In the genomic region with DNA sequence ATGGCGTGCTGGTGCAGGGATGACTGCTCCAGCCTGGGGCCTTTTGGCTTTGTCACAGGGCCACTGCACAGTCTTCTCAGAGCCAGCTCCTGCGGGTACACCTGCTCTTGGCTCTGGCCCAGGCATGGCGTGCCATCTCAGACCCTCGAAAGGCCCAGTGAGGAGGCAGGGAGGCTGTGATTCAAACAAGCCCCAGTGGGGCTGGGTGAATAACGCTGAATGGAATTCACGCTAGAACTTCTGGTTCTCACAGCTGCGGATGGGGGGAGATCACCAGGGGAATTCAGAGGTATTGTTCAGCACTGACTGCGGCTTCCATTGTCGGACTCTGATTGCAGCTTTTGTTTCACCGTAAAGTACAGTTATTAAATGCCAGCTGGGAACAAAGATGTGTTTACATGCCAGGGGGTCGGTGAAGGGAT, we compare ENCODE assay signal across 8 mouse cellular contexts.
A peak's percentile ranks its signal among the peaks of the same experiment; 100 is the strongest.
DNase-seq lines count a peak whose midpoint lies in the region.

No protein-coding gene starts in this region.

- DNase-seq in cerebellum, postnatal 10 days: peak; percentile 69 to 81
- DNase-seq in cerebellum, adult 11-12 months: no peak
- peak; percentile 7 for DNase-seq in right cerebral cortex, postnatal 4 days
- DNase-seq in right cerebral cortex, adult 18-20 months: no peak
- DNase-seq in kidney, postnatal 4 days: peak; percentile 51 to 57
- peak; percentile 65 for DNase-seq in telencephalon, adult 2 months (ENCODE audit: low read depth, low spot score)
- no peak for DNase-seq in thymus, postnatal 10 days (ENCODE audit: low spot score in 2 of 2)
- no peak for DNase-seq in spleen, adult 18-20 months

Comparison
In these comparisons a context has a peak if more than half of its experiments do, and no peak if none do; other contexts are left out.
1. DNase-seq: peak in cerebellum, postnatal 10 days (2 of 2), right cerebral cortex, postnatal 4 days (single experiment), kidney, postnatal 4 days (2 of 2) and telencephalon, adult 2 months (single experiment); none in cerebellum, adult 11-12 months (single experiment), right cerebral cortex, adult 18-20 months (single experiment), thymus, postnatal 10 days (0 of 2) and spleen, adult 18-20 months (0 of 2).